Mouse (Mus musculus) limb, embryonic 14.5 days (tissue): ENCODE measurements around the gene Rbm12b1. TPM values are rescaled to one million over a fixed set of nuclear protein-coding genes. Genes with fewer than 3 reads are reported as not detected.
A peak's percentile ranks its signal among the peaks of the same experiment; 100 is the strongest.

Source experiments
- ATAC-seq: fragments of 200-750 bp; cut with Nextera tagmentation; 2 replicates; pipeline ENCODE4 v1.8.0; 2017; ENCODE audit warnings: low read depth, moderate number of reproducible peaks, moderate TSS enrichment; ENCODE audit not compliant: low FRiP score
- DNase-seq: peaks from one replicate; pipeline ENCODE4 v3.0.0-alpha.2; 2015; ENCODE audit warnings: low spot score
- H3K27ac ChIP-seq: fragments of 300-500 bp; sonication (generic); replicated peaks from 2 replicates; pipeline ENCODE4 v1.5.1; 2014; ENCODE audit warnings: low read depth, mild to moderate bottlenecking, low read length, moderate library complexity, mixed read lengths
- H3K27me3 ChIP-seq: fragments of 300-500 bp; sonication (generic); 2 replicates; pipeline ENCODE4 v1.6.1; 2014; ENCODE audit warnings: low read length, mixed read lengths; ENCODE audit not compliant: control insufficient read depth, insufficient read depth
- H3K36me3 ChIP-seq: fragments of 300-500 bp; sonication (generic); 2 replicates; pipeline ENCODE4 v1.6.1; 2014; ENCODE audit warnings: mild to moderate bottlenecking, low read length, moderate library complexity, mixed read lengths; ENCODE audit not compliant: control insufficient read depth, insufficient read depth
- H3K4me1 ChIP-seq: fragments of 300-500 bp; sonication (generic); 2 replicates; pipeline ENCODE4 v1.6.1; 2014; ENCODE audit warnings: antibody characterized with exemption, low read length, mixed read lengths; ENCODE audit not compliant: control insufficient read depth, insufficient read depth
- H3K4me2 ChIP-seq: fragments of 300-500 bp; sonication (generic); replicated peaks from 2 replicates; pipeline ENCODE4 v1.6.1; 2014; ENCODE audit warnings: low read depth, mild to moderate bottlenecking, low read length, moderate library complexity; ENCODE audit not compliant: severe bottlenecking
- H3K4me3 ChIP-seq: fragments of 300-500 bp; sonication (generic); replicated peaks from 2 replicates; pipeline ENCODE4 v1.5.1; 2014; ENCODE audit warnings: low read length
- H3K9ac ChIP-seq: fragments of 300-500 bp; sonication (generic); 2 replicates; pipeline ENCODE4 v1.6.1; 2014; ENCODE audit warnings: mild to moderate bottlenecking, low read depth, low read length, moderate library complexity; ENCODE audit not compliant: severe bottlenecking
- H3K9me3 ChIP-seq: fragments of 300-500 bp; sonication (generic); 2 replicates; pipeline ENCODE4 v1.6.1; 2016; ENCODE audit warnings: low read length; ENCODE audit not compliant: control insufficient read depth
- POLR2A ChIP-seq: fragments of 200-500 bp; IDR thresholded peaks from 2 replicates; pipeline ENCODE4 v1.8.0; 2012; ENCODE audit warnings: inconsistent platforms, mild to moderate bottlenecking, moderate library complexity, borderline replicate concordance; ENCODE audit not compliant: insufficient read depth, insufficient read length; ENCODE audit errors: extremely low read depth
- WGBS: fragments of 180-500 bp; shearing (Covaris S2); extraction: QIAGEN DNeasy Blood & Tissue Kit; methylation state at CpG from one replicate; pipeline ENCODE4 v1.1.7; 2014; 5-methylcytosine and 5-hydroxymethylcytosine counted together
- polyA plus RNA-seq, 2 experiments: library from polyadenylated mRNA; depleted of rRNA in 1 of 2; stranded (reverse) in 1 of 2; unstranded in 1 of 2; fragments of >200 nt; fragmentation: Nextera tagmentation in 1 of 2; extraction: Ambion mirVana in 1 of 2; gene quantifications; 2 replicates each; pipeline versions ENCODE4 v1.2.1 to v1.2.3; 2012 to 2014

Rbm12b1 gene
- polyA plus RNA-seq, 2 experiments, result 5.4 to 11.8 TPM

DNA sequence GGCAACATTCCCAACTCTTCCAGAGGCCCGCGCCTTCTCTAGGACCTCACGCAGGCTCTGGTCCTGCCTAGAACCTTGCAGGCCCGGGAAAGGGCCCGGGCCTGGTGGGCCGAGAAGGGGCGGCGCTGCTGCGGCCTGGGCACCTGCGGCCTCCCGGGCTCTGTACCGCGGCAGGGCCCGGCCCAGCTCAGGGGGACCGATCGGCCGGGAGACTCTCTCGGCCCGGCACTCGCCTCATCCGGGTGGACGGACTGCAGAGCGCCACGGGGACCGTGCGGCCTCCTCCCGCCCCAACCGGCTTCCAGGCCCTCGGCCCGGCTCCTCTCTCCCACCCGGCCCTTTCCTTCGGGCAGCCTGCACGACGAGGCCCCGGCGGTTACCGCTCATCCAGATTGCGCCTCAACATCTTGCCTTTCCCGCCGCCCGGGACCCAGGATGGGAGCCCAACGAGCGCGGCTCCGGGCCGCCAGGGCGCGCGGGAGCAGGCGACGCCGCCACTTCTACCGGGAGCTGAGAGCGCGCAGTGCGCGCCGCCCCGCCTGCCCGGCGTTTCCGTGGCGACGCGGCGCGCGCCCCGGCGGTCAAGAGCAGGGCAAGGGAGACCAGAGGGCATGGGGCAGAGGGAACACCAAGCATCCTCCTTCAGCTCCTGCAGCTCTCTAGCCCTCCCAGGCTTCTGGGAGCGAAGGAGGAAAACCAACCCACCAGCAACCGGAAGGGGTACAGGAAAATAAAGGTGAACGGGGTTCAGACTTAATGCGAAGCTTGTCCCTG, 31.4 kb downstream of the Rbm12b1 start, which contains the start of gene Fam92a:
Fam92a (minus strand) TSS at position 698 of the 774 bp plus-strand sequence.
- H3K9ac ChIP-seq, result peak within 1 kb of the TSS; percentile 99
- H3K4me1 ChIP-seq, result peaks cover 9% of the 10 kb centered on the region
- under 1% methylated on average over 49 of the region's 74 CpGs for WGBS
- peak within 1 kb of the TSS; percentile 76 for H3K4me2 ChIP-seq
- peaks cover 23% of the 10 kb centered on the region for H3K36me3 ChIP-seq
- TF ChIP-seq POLR2A, result no peak
- ATAC-seq (peak; percentile 87), DNase-seq (peak; percentile 35)
- peak within 1 kb of the TSS; percentile 85 for H3K4me3 ChIP-seq
- H3K27me3 ChIP-seq, result no peaks in the 10 kb centered on the region
- peak within 1 kb of the TSS; percentile 92 for H3K27ac ChIP-seq
- no peaks in the 10 kb centered on the region for H3K9me3 ChIP-seq

DNA sequence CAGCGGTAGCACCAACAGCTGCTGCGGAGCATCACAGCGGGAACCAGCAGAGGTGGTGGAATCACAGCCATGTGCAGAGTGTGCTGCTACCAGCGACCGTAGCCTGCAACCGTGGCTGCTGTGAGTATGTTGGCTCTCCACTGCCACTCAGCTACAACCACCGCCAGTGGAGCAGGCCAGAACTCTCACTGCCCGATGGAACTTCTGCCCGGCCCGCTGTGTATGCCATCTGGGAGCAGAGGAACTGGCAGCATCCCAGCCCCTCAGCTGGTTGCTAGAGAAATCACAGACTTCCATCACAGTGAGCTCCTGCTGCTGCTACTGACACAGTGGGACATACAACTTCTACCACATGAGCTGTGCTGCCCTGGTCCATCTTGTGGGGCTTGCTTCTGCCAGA, 38.9 kb downstream of the Rbm12b1 start:
- ATAC-seq (no peak), DNase-seq (no peak)
- H3K36me3 ChIP-seq, result no peaks in the 10 kb centered on the region
- WGBS, result 86% methylated on average over 10 of the region's 10 CpGs
- no peaks in the 10 kb centered on the region for H3K9me3 ChIP-seq
- no peaks in the 10 kb centered on the region for H3K4me1 ChIP-seq
- H3K9ac ChIP-seq, result no peak overlapping the region
- H3K27ac ChIP-seq, result no peak overlapping the region
- no peak for TF ChIP-seq POLR2A
- no peak overlapping the region for H3K4me3 ChIP-seq
- no peaks in the 10 kb centered on the region for H3K27me3 ChIP-seq
- H3K4me2 ChIP-seq, result no peak overlapping the region

Other genes starting within 250 kb of the Rbm12b1 start
- gene Gm10604, start 159.0 kb upstream of the Rbm12b1 start, polyA plus RNA-seq (2012; rRNA removed), result not detected in 2 replicates
- gene Gm10604, start 159.0 kb upstream of the Rbm12b1 start, polyA plus RNA-seq (2014; fragmentation: Nextera tagmentation; extraction: Ambion mirVana), result 0.19 and 0.32 TPM in 2 replicates
- 10.4 and 13.5 TPM in 2 replicates for gene Rbm12b2, start 50.8 kb upstream of the Rbm12b1 start, polyA plus RNA-seq (2012; rRNA removed)
- 11.6 and 13.4 TPM in 2 replicates for gene Rbm12b2, start 50.8 kb upstream of the Rbm12b1 start, polyA plus RNA-seq (2014; fragmentation: Nextera tagmentation; extraction: Ambion mirVana)
- 44.3 and 60.9 TPM in 2 replicates for gene Fam92a, start 31.8 kb downstream of the Rbm12b1 start, polyA plus RNA-seq (2012; rRNA removed)
- 102 and 108 TPM in 2 replicates for gene Fam92a, start 31.8 kb downstream of the Rbm12b1 start, polyA plus RNA-seq (2014; fragmentation: Nextera tagmentation; extraction: Ambion mirVana)